Mouse (Mus musculus) brain, embryonic 14.5 days (tissue): ENCODE results near the gene Ceacam19.

Source experiments
- CTCF ChIP-seq: fragments of 200-500 bp; IDR thresholded peaks from 2 replicates; pipeline ENCODE4 v1.5.1; 2012; ENCODE audit warnings: inconsistent platforms, mild to moderate bottlenecking, moderate library complexity, borderline replicate concordance; ENCODE audit not compliant: insufficient read depth, insufficient read length; ENCODE audit errors: extremely low read depth
- POLR2A ChIP-seq: fragments of 200-500 bp; IDR thresholded peaks from 2 replicates; pipeline ENCODE4 v1.6.1; 2012; ENCODE audit warnings: mild to moderate bottlenecking, inconsistent platforms, borderline replicate concordance; ENCODE audit not compliant: poor library complexity, insufficient read depth, insufficient read length, severe bottlenecking; ENCODE audit errors: extremely low read depth

- TF ChIP-seq POLR2A (no peak), CTCF (peak; percentile 82)
Observed at GRCm38 (mm10) chr7:19843561-19843960, 44.2 kb downstream of the Ceacam19 start.
